In genomic region chr10:8207358-8207757, GRCm38 (mm10) we compare ENCODE assay signal across 25 mouse cellular contexts.
"Had no signal": no experiment of that assay in that cellular context is flagged by ENCODE, and none has a peak within 500 bp of the region (broad histone marks: within the 10 kb centered on the region; RNA-seq: fewer than 3 reads in every experiment).

No protein-coding gene starts in this region.

- H3K4me1 ChIP-seq: heart, embryonic 12.5 days; hindbrain, embryonic 15.5 days; liver, embryonic 13.5 days had no signal

- DNase-seq: gastrocnemius, adult 2 months; gastrocnemius, postnatal 10 days; gastrocnemius, postnatal 25 days; heart, adult 2 months; heart, postnatal 10 days; heart, postnatal 4 days; kidney, adult 11 months; kidney, adult 2 months; kidney, adult 9 months; kidney, postnatal 14 days; kidney, postnatal 36 days; liver; liver, embryonic 13.5 days had no signal

- ATAC-seq: hindbrain, postnatal 0 days; intestine, embryonic 16.5 days had no signal

- H3K4me3 ChIP-seq: gastrocnemius, adult 2 months; heart, adult 2 months; heart, embryonic 10.5 days; heart, embryonic 12.5 days; hindbrain, embryonic 10.5 days; hindbrain, embryonic 13.5 days; hindbrain, embryonic 15.5 days; kidney, embryonic 15.5 days; left cerebral cortex, adult 2 months; limb, embryonic 10.5 days; limb, embryonic 12.5 days; liver, embryonic 13.5 days had no signal

- H3K27ac ChIP-seq: gastrocnemius, adult 2 months; heart, adult 2 months; heart, embryonic 10.5 days; hindbrain, embryonic 10.5 days; hindbrain, embryonic 13.5 days; hindbrain, embryonic 15.5 days; hindbrain, postnatal 0 days; kidney, embryonic 15.5 days; kidney, postnatal 0 days; left cerebral cortex, adult 2 months; limb, embryonic 10.5 days; limb, embryonic 12.5 days; liver, embryonic 13.5 days had no signal

- H3K27me3 ChIP-seq: heart, embryonic 12.5 days; hindbrain, embryonic 13.5 days; hindbrain, embryonic 15.5 days; kidney, embryonic 15.5 days; limb, embryonic 12.5 days; liver, embryonic 13.5 days had no signal

- H3K36me3 ChIP-seq: heart, embryonic 10.5 days; heart, embryonic 12.5 days; hindbrain, embryonic 10.5 days; hindbrain, embryonic 13.5 days; hindbrain, embryonic 15.5 days; kidney, embryonic 15.5 days; limb, embryonic 10.5 days; limb, embryonic 12.5 days; liver, embryonic 13.5 days had no signal
